Mouse (Mus musculus) lung, adult 2 months (tissue): ENCODE data around the gene Ccdc85b. TPM values are rescaled to one million over a fixed set of nuclear protein-coding genes. Genes with fewer than 3 reads are reported as not detected.

Experiments used
- DNase-seq: peaks from one replicate; pipeline ENCODE4 v3.0.0; 2022
- H3K4me1 ChIP-seq: fragments of 200-500 bp; 2 replicates; pipeline ENCODE4 v1.6.1; 2011; ENCODE audit warnings: low read length; ENCODE audit not compliant: control insufficient read depth, insufficient read depth
- H3K4me3 ChIP-seq: fragments of 200-500 bp; replicated peaks from 2 replicates; pipeline ENCODE3; 2011; ENCODE audit warnings: low read depth, mild to moderate bottlenecking, control low read depth, low read length; ENCODE audit errors: extremely low read depth
- CTCF ChIP-seq: fragments of 200-500 bp; IDR thresholded peaks from 2 replicates; pipeline ENCODE4 v1.5.1; 2011; ENCODE audit warnings: mild to moderate bottlenecking, low read length, control low read depth; ENCODE audit not compliant: insufficient read depth
- POLR2A ChIP-seq: fragments of 200-500 bp; IDR thresholded peaks from 2 replicates; pipeline ENCODE4 v1.6.1; 2011; ENCODE audit warnings: low read depth, mild to moderate bottlenecking, control low read depth, low read length, borderline replicate concordance; ENCODE audit errors: extremely low read depth
- WGBS: fragments of 180-500 bp; shearing (Covaris S2); methylation state at CpG from one replicate; pipeline ENCODE4 v1.1.7; 2018; 5-methylcytosine and 5-hydroxymethylcytosine counted together
- polyA plus RNA-seq: library from polyadenylated mRNA; depleted of rRNA; stranded (reverse); fragments of >200 nt; gene quantifications from 2 replicates; pipeline ENCODE4 v1.2.3, GENCODE M21; 2012; rRNA removed

The Ccdc85b gene
- polyA plus RNA-seq, 1 experiment = 15.8 TPM

DNA sequence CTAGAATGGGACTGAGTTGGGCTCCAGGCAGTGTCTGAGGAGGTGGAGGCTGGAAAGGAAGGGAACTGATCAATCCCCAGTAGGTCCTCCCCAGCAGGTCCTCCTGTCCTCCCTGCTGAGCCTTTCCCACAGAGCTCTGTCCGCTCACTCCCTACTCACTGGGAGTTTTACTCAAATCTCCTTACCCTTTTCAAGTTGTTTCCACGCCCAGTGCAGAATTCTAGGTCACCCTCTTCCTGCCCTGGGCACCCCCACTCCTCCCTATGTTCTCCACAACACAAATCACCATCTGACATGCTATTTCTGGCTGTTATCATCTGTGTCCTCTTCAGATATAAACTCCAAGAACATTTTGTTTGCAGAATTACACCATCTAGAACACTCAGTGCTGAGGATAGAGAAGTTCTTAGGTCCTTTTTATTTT lies 43.1 kb downstream of the Ccdc85b start:
- 61% methylated on average over 2 of the region's 2 CpGs for WGBS
- no peaks in the 10 kb centered on the region for H3K4me1 ChIP-seq
- DNase-seq = no peak
- H3K4me3 ChIP-seq = no peak overlapping the region
- TF ChIP-seq POLR2A = peak; percentile 71; the same call in 1 of the 2 replicates
- TF ChIP-seq CTCF = no peak

DNA sequence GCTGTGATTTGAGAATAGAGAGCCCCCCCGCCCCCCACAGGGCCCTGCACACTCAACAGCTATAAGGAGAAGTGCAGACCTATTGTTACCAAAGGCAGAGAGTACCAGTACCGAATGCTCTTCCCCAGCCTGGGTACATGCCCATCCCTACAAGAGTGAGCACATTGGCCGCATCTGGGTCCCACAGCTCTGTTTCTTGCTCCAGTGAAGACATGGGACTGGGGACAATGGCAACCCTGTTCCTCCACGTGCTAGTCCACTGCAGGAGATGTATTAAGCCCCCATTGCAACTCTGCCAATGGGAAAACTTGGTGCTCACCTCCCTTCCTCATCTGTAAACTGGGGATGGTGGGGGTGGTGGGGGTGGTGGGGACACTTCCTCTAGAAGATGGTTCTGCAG lies 43.9 kb downstream of the Ccdc85b start:
- WGBS = 76% methylated on average over 4 of the region's 4 CpGs

DNA sequence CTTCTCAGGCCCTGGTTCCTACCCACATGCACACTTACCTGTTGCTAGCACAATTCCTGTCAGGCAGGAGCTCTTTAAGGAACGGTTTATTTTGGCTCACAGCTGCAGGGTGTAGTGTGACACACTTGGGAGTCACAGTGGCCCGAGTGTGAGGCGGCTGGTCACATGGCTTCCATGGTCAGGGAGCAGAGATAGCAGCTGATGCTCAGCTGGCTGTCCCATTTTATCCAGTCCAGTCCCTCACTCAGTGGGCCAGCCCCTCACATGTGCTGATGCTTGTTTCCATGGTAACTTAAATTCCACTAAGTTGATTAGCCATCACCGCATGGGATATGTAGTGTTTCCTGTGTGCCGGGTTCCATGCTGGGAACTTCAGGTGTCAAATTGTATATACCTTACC lies 45.7 kb downstream of the Ccdc85b start:
- no peak for DNase-seq
- WGBS = 47% methylated on average over 5 of the region's 5 CpGs

More for the DNA sequence above, 43.9 kb downstream of the Ccdc85b start:
- Histone ChIP-seq H3K4me1 (peaks cover 4% of the 10 kb centered on the region), H3K4me3 (no peak overlapping the region)
- no peak for DNase-seq
- TF ChIP-seq CTCF = no peak
- TF ChIP-seq POLR2A = no peak

DNA sequence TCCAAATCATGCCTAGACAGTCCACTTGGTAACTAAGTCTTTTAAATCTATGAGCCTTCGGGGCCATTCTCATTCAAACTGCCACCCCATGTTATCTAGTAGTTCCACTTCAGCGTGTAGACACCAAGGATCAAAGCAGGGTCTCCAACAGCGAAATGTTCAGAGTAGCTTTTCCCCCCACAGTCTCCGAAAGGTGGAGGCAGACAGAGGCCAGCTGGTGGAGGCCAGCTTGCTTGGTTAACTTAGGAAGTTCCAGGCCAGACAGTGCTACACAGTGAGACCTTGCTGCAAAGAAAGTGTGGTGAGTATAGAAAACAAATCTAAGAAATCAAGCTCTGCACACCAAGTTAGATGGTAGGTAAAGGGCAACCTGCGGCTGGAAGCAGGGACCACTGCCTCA lies 47.1 kb downstream of the Ccdc85b start:
- no peak for DNase-seq
- H3K4me3 ChIP-seq = no peak overlapping the region
- TF ChIP-seq CTCF (no peak), POLR2A (no peak)
- peaks cover 15% of the 10 kb centered on the region for H3K4me1 ChIP-seq
- 71% methylated on average over 5 of the region's 5 CpGs for WGBS

More for the DNA sequence above, 45.7 kb downstream of the Ccdc85b start:
- TF ChIP-seq CTCF (no peak), POLR2A (0 out of 2 replicates have a peak, but pooled peaks have one; percentile 26)
- Histone ChIP-seq H3K4me3 (no peak overlapping the region), H3K4me1 (peaks cover 12% of the 10 kb centered on the region)

DNA sequence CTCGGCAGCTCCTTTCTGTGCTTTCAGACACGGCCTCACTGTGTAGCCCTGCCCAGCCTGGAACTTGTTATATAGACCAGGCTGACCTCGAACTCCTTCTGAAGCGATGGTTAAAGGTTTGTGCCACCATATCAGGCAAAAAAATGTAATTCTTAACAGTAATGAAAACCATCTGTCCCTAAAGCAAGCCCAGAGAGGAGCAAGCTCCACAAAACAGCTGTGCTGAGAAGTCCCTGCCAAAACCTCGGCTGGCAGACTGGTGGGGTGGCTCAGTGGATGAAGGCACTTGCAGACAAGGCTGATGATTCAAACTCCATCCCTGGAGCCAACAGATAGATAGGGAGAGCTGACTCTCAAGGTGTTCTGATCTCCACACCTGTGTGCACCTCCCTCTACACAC lies 48.6 kb downstream of the Ccdc85b start:
- WGBS = 58% methylated on average over 5 of the region's 5 CpGs
- TF ChIP-seq POLR2A (no peak; the same call in 1 of the 2 replicates), CTCF (no peak)
- Histone ChIP-seq H3K4me1 (peaks cover 16% of the 10 kb centered on the region), H3K4me3 (no peak overlapping the region)
- DNase-seq = no peak

DNA sequence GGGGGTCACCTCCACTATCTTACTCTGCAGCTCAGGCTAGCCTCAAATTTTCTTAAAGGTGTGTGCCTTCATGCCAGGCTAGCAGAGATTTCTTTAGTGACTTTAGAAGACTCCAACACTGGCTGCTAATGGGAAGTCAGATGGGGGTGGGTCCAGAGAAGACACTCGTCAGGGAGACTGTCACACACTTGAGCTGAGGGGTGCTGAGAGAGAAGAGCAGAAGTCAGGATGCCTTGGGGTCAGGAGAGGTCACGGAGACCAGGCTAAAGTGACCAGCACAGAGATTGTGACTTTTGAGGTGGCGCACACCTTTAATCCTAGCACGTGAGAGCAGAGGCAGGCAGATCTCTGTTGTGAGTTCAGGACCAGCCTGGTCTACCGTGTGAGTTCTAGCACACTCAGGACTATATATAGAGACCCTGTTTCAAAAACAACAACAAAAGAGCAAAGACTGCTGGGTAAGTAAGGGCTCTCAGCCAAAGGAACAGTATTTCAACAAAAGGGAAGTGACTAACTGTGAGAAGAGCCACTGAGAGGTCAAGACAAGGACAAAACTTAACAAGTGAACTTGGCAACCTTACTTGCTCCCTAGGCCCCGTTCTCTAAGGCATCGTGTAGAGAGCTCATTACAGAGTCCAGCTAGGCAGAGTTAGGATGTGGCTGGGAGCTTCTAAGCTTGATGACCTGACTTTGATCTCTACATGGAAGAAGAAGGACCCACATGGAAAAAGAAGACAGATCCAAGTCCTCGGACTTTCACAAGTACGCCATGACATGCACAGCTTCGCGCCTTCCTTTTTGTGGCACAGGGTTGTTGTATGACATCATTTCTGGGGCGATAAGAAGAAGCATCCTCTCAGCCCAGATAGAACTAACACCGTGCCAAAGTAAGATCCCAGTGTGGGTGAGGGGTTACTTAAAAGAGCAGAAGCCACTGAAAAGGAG lies 49.4 kb downstream of the Ccdc85b start:
- no peak overlapping the region for H3K4me3 ChIP-seq
- TF ChIP-seq CTCF (no peak), POLR2A (peak; percentile 61; the same call in 1 of the 2 replicates)
- 50% methylated on average over 13 of the region's 13 CpGs for WGBS
- DNase-seq = no peak
- H3K4me1 ChIP-seq = peaks cover 16% of the 10 kb centered on the region

DNA sequence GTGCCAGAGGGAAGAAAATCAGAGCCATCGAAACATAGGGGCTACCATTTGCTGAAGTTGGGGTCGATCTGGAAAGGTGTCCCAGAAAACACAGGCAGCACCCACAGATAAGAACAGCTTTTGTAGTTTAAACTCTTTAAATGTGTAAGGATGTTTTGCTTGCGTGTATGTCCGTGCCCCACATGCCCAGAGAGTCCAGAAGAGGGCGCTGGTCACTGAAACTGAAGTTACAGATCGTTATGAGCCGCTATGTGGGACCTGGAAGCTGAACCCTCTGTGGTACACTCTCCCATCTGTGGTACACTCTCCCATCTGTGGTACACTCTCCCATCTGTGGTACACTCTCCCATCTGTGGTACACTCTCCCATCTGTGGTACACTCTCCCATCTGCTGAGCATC lies 50.6 kb downstream of the Ccdc85b start:
- Histone ChIP-seq H3K4me1 (peaks cover 16% of the 10 kb centered on the region), H3K4me3 (peak overlapping the region; percentile 66)
- no peak; the same call in 1 of the 2 replicates for TF ChIP-seq POLR2A
- TF ChIP-seq CTCF = peak; percentile 75
- 6% methylated on average over 7 of the region's 7 CpGs for WGBS
- DNase-seq = peak; percentile 53

DNA sequence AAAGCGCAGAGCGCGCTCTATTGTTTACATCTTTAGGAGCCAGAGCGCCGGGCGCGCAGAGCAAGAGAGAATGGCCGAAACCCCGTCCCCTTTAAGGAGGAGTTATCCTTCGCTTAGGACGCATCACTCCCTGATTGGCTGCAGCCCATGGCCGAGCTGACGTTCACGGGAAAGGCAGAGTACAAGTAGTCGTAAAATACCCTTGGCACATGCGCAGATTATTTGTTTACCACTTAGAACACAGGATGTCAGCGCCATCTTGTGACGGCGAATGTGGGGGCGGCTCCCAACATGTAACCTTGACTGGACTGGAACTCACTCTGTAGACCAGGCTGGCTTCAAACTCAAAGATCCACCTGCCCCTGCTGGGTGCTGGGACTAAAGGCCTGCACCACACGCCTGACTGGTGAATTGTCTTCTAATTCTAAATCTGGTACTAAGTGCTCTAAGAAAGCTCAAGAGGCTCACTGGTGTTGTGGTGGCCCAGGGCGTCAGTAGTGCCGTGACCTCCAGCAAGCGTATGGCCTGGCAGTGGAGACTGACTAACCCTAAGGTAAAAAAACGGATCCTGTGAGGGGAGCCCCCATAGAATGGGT lies 51.1 kb downstream of the Ccdc85b start:
- H3K4me1 ChIP-seq = peaks cover 16% of the 10 kb centered on the region
- peak; percentile 40 for DNase-seq
- 1% methylated on average over 24 of the region's 25 CpGs for WGBS
- TF ChIP-seq POLR2A = peak; percentile 75; the same call in 1 of the 2 replicates
- H3K4me3 ChIP-seq = peak overlapping the region; percentile 66

DNA sequence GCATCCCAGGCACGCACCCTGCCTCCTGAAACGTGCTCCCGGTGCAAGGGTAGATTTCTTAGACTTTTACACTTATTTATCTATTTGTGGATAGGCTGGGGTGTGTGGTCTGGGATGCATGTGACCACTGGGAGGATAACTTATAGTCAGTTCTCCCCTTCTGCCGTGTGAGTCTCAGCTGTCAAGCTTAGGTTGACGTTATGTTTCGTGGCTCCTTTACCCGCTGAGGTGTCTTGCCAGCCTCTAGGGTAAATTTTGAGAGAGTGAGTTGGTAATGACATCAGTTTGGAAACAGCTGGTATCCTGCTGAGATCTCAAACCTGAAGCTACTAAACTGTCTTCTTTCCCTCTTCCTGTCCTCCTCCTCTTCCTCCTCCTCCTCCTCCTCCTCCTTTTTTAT lies 51.8 kb downstream of the Ccdc85b start:
- Histone ChIP-seq H3K4me1 (peaks cover 16% of the 10 kb centered on the region), H3K4me3 (peak overlapping the region; percentile 34)
- no peak for TF ChIP-seq CTCF
- TF ChIP-seq POLR2A = no peak; the same call in 1 of the 2 replicates
- 9% methylated on average over 7 of the region's 7 CpGs for WGBS
- no peak for DNase-seq

Other genes starting within 250 kb of the Ccdc85b start
- 37.2 and 40.6 TPM in 2 replicates for gene Pacs1, start 184.8 kb downstream of the Ccdc85b start, polyA plus RNA-seq
- 121 and 132 TPM in 2 replicates for gene Sf3b2, start 162.4 kb downstream of the Ccdc85b start, polyA plus RNA-seq
- gene Gal3st3, start 159.6 kb downstream of the Ccdc85b start, polyA plus RNA-seq = 1.9 and 2.3 TPM in 2 replicates
- gene Catsper1, start 122.2 kb downstream of the Ccdc85b start, polyA plus RNA-seq = not detected in 2 replicates
- gene Cst6, start 108.3 kb downstream of the Ccdc85b start, polyA plus RNA-seq = 1.9 and 32.5 TPM in 2 replicates
- gene Eif1ad, start 91.2 kb downstream of the Ccdc85b start, polyA plus RNA-seq = 15.5 and 21.4 TPM in 2 replicates
- 68.1 and 94.3 TPM in 2 replicates for gene Banf1, start 90.7 kb downstream of the Ccdc85b start, polyA plus RNA-seq
- 15.6 and 35.7 TPM in 2 replicates for gene Sart1, start 69.2 kb downstream of the Ccdc85b start, polyA plus RNA-seq
- not detected in 2 replicates for gene Tsga10ip, start 55.4 kb downstream of the Ccdc85b start, polyA plus RNA-seq
- 151 and 176 TPM in 2 replicates for gene Drap1, start 32.9 kb downstream of the Ccdc85b start, polyA plus RNA-seq
- gene AI837181, start 32.8 kb downstream of the Ccdc85b start, polyA plus RNA-seq = 85.2 and 86.7 TPM in 2 replicates
- 0.34 and 0.36 TPM in 2 replicates for gene Fosl1, start 10.3 kb downstream of the Ccdc85b start, polyA plus RNA-seq
- gene Fibp, start 2.7 kb upstream of the Ccdc85b start, polyA plus RNA-seq = 129 and 144 TPM in 2 replicates
- 4.9 and 5.7 TPM in 2 replicates for gene Ctsw, start 10.6 kb upstream of the Ccdc85b start, polyA plus RNA-seq
- 96.9 and 103 TPM in 2 replicates for gene Efemp2, start 16.1 kb upstream of the Ccdc85b start, polyA plus RNA-seq
- 50.3 and 53.0 TPM in 2 replicates for gene Mus81, start 30.5 kb upstream of the Ccdc85b start, polyA plus RNA-seq
- gene Cfl1, start 32.6 kb upstream of the Ccdc85b start, polyA plus RNA-seq = 439 and 568 TPM in 2 replicates
- 1.1 and 1.2 TPM in 2 replicates for gene 1700020D05Rik, start 45.9 kb upstream of the Ccdc85b start, polyA plus RNA-seq
- 8.8 and 15.6 TPM in 2 replicates for gene Snx32, start 52.6 kb upstream of the Ccdc85b start, polyA plus RNA-seq
- gene Ovol1, start 102.8 kb upstream of the Ccdc85b start, polyA plus RNA-seq = 2.3 and 11.2 TPM in 2 replicates
- gene Ap5b1, start 110.1 kb upstream of the Ccdc85b start, polyA plus RNA-seq = 14.5 and 15.3 TPM in 2 replicates
- gene Rnaseh2c, start 144.0 kb upstream of the Ccdc85b start, polyA plus RNA-seq = 38.6 and 47.6 TPM in 2 replicates
- gene Kat5, start 152.3 kb upstream of the Ccdc85b start, polyA plus RNA-seq = 72.5 and 75.7 TPM in 2 replicates
- 118 and 120 TPM in 2 replicates for gene Rela, start 179.6 kb upstream of the Ccdc85b start, polyA plus RNA-seq
- 163 and 214 TPM in 2 replicates for gene Sipa1, start 205.8 kb upstream of the Ccdc85b start, polyA plus RNA-seq
- 141 and 162 TPM in 2 replicates for gene Map3k11, start 230.8 kb upstream of the Ccdc85b start, polyA plus RNA-seq
- gene Pcnx3, start 231.0 kb upstream of the Ccdc85b start, polyA plus RNA-seq = 156 and 166 TPM in 2 replicates
- 2.0 and 4.6 TPM in 2 replicates for gene Kcnk7, start 246.5 kb upstream of the Ccdc85b start, polyA plus RNA-seq